Mouse (Mus musculus) induced T-regulatory cell, adult 2 months (primary cell): ENCODE measurements around the gene 4921517D22Rik.
A peak's percentile ranks its signal among the peaks of the same experiment; 100 is the strongest.

Experiments used
- DNase-seq: peaks from one replicate; pipeline ENCODE4 v3.0.0-alpha.2; 2012; ENCODE audit warnings: low read depth

4921517D22Rik gene

DNA sequence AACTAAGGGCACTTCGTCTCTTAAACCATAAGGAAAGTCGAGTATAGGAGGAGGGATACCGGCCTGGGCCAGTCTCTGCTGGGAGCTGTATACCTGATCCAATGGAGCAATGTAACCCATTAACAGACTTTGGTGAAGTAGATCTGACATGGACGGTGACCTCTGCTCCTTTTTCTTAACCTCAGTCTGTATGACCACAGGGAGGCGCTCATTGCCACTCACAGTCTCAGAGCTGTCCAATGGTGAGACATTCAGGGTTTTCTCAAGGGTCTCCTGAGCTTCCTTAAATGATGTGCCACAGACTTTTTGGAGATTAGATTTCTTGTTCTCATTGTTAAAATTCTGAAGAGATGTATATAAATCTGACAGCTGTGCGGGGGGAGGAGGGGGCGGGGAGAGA is 3.3 kb downstream of the 4921517D22Rik start:
- DNase-seq: no peak

DNA sequence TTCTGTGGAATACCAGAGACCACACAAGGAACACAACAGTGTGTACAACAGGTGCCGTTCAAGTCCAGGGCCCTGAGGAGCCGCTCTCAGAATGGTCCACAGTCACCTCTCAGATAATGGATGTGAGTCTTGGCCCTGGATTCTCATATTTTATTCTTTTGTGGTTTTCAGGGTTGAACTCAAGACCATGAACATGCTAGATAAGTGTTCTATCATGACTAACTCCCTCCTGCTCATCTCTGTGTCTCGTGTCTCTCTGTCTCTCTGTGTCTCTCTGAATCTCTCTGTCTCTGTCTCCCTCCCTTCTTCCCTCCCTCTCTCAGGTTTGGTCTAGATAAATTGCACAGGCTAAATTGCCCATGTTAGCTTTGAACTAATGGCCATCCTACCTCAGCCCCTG is 4.1 kb downstream of the 4921517D22Rik start:
- DNase-seq: no peak

GRCm38 (mm10) chr13:59689313-59689712 is 4.6 kb downstream of the 4921517D22Rik start:
- no peak for DNase-seq

DNA sequence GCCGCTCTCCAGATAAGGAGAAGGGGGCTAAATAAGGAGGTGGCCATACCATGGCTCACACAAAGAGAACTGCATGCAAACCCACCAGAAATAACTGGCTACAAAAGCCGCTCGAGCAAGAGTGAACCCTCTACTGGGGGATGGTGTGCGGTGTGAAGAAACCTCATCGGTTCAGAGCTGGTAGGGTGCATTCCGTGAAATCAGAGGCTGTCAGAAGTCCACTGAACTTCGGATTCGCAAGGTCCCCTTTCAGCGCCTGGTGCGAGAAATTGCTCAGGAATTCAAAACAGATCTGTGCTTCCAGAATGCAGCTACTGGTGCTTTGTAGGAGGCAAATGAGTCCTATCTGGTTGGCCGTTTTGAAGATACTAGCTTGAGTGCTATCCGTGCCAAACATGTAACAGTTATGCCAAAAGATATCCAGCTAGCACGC is 5.6 kb downstream of the 4921517D22Rik start:
- no peak for DNase-seq

DNA sequence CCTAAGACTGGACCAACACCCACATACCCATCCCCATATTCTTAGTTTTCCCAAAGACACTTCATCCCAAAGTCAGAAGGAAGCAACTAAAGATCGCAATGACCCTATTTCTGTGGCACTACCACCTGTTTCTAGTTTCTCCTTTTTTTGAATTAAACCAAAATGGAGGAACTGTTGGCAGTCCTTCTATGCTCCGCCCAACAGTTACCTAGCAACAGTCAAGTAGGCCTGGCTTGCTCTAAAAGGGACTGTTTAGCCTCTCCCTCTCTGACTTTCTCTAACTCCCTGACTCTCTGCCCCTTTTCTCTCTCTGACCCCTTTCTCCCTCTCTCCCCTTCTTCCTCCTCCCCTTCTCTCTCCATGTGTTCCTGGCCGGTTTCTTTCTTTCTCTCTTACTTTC is 8.7 kb downstream of the 4921517D22Rik start:
- no peak for DNase-seq

DNA sequence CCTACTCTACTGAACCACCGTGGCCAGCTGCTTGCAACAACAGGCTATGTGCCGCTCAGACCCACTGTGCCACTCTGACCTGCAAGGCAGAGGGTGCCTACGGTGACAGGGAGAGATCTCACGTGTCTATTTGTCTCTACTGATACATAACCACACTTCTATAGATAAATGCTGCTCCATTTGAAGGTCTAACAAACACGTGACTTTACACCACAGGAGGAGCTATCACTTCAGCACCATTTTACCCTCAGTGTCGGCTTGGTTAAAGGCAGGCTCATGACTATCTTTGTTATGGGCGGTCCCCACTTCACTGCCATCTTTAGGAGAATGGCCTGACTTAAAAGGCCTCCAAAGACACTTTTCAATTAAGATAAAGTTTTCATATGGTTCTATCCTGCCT is 11.3 kb downstream of the 4921517D22Rik start:
- peak; percentile 26 for DNase-seq

GRCm38 (mm10) chr13:59679908-59680307 is 14.0 kb downstream of the 4921517D22Rik start:
- DNase-seq: no peak

GRCm38 (mm10) chr13:59679306-59679705 is 14.6 kb downstream of the 4921517D22Rik start:
- DNase-seq: no peak

DNA sequence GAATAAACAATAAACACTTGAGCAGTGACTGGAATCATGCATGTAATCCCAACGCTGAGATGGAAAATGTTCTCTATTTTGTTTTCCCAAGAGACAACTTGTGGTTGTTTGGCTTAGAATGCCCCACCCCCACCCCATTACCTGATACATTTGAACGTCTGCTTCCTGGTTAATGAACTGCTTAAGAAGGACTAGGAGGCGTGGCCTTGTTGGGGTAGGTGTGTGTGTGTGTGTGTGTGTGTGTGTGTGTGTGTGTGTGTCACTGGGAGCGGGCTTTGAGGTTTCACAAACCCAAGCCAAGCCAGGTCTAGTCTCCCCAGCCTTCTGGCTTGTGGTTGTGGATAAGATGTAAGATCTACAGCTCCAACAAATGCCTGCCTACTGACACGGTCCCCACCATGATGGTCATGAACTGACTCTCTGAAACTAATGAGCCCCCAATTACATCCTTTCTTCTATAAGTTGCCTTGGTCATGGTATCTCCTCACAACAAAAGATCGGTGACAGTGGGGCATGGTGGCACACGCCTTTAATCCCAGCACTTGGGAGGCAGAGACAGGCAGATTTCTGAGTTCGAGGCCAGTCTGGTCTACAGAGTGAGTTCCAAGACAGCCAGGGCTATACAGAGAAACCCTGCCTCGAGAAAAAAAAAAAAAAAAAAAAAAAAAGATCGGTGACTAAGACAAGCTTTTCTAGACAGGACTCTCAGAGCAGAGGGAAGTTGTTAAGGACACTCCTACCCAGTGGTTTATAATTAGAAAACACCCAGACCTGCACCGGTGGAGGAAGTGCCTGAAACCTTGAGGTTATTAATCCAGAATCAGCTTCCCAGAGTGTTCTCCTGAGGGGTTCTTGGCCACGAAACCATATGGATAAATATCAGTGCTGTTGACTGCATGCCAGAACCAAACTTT is 17.3 kb downstream of the 4921517D22Rik start:
- peak; percentile 34 for DNase-seq

DNA sequence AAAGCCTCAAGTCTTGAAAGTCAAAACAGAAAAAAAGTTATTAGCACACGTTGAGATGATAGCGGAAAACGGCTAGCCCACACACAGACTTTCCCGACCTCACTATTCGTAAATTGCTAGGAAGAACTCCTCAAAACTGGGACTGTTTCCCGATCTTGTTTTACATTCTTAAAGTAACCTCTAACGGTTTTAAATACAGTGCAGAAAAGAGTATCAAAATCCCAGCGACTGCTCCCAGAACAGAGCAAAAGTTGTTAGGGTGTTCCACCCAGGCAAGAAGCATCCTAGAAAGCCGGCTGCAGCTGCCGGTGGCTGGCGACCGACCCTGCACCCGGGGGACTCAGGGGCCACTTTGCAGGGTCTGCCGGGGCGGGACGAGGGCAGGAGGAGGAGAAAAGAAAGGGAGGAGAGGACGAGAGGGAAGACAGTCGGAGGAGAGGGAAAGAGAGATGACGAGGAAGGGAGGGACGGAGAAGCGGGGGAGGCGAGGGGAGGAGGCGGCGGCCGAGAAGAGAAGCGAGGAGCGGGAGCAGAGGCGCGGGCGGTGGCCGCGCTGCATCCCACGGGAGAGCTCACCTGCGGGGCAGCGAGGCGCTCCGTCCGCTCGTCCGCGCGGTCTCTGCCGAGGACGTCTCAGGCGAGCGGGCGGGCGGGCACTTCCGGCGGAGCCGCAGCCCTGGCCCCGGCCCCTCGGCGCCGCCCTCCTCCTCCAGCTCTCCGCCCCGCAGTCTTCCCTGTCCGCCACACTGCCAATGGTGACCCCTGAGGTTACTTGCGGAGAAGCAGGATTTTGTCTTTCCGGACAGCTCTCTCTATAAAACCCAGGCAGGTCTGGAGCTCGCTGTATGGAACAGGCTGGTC is 18.5 kb downstream of the 4921517D22Rik start, which contains the start of gene Golm1:
Gene Golm1, minus strand, starts transcription at position 661 of the 861 bp plus-strand sequence.
- peak; percentile 60 for DNase-seq

GRCm38 (mm10) chr13:59674761-59675150 is 19.2 kb downstream of the 4921517D22Rik start:
- peak; percentile 36 for DNase-seq

DNA sequence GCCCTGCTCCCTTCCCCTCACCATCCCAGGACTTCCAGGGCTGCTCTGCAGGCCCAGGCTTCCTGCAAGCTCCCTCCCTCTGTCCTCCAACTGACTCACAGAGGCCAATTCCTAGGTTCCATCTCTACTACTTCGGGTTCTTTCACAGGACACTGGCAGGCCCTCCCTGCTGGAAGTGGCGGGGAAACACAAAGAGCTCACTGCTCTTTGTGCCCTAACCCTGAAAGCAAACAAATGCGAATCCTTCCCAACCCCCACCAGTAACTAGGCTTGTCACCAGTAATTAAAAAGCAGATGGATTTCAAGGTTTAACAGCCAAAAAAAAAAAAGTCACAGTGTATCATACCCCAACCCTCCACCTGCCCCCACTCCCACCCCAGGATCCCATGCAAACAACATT is 19.7 kb downstream of the 4921517D22Rik start:
- DNase-seq: no peak

DNA sequence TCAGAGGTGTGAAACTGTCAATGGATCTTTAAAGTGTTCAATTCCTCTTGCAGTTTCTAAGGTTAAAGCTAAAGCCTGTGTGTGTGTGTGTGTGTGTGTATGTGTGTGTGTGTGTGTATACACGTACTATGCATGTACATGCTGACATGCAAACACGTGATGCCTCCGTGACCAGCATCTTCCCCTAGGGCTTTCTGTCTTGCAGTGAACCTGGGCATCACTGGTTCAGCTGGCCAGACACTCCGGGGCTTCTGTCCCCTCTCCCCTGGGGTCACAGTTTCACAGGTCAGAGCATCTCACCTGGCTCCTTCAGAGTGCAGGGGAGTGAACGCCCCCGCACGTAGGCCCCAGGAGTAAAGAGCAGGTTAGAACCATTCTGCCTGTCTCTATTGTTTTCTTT is 20.3 kb downstream of the 4921517D22Rik start:
- no peak for DNase-seq

DNA sequence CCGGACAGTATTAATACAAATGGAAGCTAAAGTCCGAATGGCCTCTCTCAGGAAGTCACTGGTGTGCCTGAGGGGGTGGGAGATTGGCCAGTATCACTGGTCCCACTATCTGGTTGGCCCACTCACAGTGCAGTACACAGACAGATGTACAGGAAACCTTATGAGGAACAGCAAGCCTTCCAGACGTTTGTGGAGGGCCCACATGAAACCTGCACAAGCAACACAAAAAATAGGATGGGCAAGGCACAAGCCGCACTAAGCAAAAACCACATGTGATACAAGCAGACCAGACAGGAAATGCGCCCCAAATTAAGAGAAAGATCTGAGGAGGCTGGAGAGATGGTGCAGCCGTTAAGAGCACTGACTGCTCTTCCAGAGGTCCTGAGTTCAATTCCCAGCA is 21.7 kb downstream of the 4921517D22Rik start:
- DNase-seq: peak; percentile 51

GRCm38 (mm10) chr13:59671521-59671920 is 22.4 kb downstream of the 4921517D22Rik start:
- DNase-seq: no peak

DNA sequence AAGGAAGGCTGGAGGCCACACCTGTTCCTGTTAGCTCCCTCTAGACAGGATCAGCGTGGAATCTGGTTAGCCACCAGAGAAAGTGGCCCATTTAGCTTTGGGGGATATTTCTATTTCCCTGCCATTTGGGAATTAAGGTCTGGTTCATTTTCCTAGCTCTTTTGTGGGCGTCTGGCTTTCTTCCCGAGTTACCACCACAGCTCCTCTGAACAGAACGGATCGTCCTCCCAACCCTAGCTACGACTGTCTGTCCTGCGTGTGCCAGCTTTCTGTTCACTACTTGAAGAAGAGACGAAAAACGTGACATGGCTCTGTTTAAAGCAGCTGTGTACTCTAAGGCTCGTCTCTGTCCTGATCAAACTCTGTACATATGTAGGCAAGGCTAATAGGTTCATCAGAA is 24.0 kb downstream of the 4921517D22Rik start:
- DNase-seq: no peak

GRCm38 (mm10) chr13:59668501-59669093 is 25.3 kb downstream of the 4921517D22Rik start:
- DNase-seq: peak; percentile 69

- no peak for DNase-seq
Observed at GRCm38 (mm10) chr13:59667763-59668162, 26.1 kb downstream of the 4921517D22Rik start.

DNA sequence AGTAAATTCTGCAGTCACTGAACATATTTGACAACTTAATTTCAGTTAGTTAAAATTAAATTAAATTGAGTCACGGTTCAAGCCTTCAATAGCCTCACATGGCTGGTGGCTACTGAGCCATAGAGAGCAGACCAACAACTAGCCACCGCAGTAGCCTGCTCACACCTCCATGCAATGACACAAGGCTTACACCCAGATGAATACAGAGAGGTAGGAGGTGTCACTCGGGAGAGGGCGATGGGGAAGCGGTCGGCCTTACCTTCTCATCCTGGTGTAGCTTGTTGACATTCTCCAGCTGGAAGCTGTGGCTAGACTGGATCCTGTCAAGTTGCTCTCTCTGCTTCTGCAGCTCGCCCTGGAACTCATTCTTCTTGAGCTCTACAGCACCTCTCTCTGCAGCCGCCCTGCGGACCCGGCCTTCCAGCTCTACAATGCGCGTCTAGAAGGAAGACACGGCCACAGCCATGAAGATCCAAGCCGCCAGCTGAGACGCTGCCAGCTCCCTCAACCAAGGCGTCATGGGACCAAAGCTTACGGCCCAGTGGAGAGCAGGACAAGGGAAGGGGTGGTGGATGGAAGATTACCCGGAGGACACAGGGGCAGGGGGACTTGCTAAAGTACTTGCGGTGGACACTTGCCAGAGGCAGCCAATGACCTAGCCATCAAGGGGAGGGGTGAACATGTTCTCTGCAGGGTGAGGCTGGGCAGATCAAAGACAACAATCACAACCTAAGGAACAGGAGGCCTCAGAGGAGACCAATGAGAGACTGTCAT is 29.8 kb downstream of the 4921517D22Rik start:
- DNase-seq: no peak

DNA sequence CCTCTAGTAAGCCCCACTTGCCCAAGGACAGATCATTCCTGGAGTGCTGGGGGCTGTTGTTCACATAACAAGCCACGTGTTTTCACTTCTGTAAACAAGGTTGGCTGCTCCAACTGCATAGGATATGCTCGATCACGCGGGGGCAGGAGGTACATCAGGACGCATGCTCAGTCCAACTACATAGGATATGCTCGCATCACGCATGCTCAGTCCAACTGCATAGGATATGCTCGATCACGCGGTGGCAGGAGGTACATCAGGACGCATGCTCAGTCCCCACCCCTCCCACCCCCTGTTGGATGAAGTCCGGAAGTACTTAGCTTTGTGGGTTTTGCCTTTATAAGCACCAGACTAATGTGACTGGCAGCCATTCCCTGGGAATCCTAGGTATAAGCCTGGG is 31.9 kb downstream of the 4921517D22Rik start:
- no peak for DNase-seq

GRCm38 (mm10) chr13:59661387-59661786 is 32.5 kb downstream of the 4921517D22Rik start:
- DNase-seq: no peak

DNA sequence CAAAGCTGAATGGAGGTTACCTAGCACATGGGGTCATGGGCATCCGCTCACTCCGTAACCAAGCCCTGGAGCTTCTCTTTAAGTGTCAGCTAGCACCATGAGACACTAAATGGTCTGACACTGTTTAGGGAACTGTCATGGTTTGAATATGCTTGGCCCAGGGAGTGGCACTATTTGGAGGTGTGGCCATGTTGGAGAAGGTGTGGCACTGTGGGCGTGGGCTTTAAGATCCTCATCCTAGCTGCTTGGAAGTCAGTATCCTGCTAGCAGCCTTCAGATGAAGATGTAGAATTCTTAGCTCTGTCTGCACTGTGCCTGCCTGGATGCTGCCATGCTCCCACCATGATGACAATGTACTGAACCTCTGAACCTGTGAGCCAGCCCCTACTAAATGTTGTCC is 33.5 kb downstream of the 4921517D22Rik start:
- no peak for DNase-seq
